Mouse (Mus musculus) heart, postnatal 0 days (tissue): ENCODE measurements around the gene Lrrc32.

ENCODE experiments used
- CTCF ChIP-seq: IDR thresholded peaks from 2 replicates; pipeline ENCODE4 v1.5.1; 2016; ENCODE audit warnings: antibody characterized with exemption, control low read depth, low read depth
- EP300 ChIP-seq: IDR thresholded peaks from 2 replicates; pipeline ENCODE4 v1.6.1; 2016; ENCODE audit warnings: antibody characterized with exemption, low read depth

DNA sequence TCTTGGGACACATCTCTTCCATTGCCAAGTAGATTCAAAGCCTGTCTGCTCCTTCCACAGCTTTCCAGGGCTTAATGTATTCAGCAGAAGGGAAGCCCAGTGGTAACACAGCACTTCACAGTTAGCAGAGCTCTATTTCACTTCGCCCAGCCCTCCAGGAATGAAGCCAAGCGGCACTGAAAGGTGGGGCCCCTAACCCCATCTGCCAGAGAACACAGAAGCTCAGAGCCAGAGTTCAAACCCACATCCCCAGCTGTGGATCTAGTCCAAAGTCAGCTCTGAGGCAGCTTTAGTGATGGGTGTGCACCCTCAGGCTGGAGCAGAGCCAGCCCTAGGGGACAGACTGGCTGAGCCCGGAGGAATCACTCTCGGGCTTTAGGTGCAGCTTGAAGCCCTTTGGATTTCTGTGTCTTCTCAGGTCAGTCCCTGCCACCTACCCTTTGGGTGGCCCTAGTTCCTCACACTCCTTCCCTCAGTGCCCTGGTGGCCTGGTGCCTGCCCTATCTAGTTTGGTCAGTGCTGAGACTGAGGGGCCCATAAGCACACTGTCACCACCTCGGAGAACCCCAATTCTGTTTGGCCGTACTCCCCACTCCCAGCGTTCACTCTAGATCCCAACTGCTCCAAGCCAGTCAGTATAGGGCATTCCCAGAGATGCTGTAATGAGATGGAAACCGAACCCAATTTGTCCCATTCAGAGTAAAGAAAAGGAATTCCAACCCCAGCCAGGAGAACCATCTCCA is 34.2 kb downstream of the Lrrc32 start:
- TF ChIP-seq CTCF (no peak), EP300 (no peak)
